Mouse (Mus musculus) stomach, postnatal 0 days (tissue): ENCODE results near the gene Zfp637. TPM values are rescaled to one million over a fixed set of nuclear protein-coding genes. Genes with fewer than 3 reads are reported as not detected.

ENCODE experiments used
- ATAC-seq: fragments of 200-750 bp; cut with Nextera tagmentation; 2 replicates; pipeline ENCODE4 v1.8.0; 2017; ENCODE audit not compliant: low FRiP score, low TSS enrichment
- DNase-seq: peaks from one replicate; pipeline ENCODE4 v3.0.0-alpha.2; 2016; ENCODE audit warnings: low spot score
- H3K27ac ChIP-seq: fragments of 300-500 bp; sonication (generic); replicated peaks from 2 replicates; pipeline ENCODE4 v1.5.1; 2014; ENCODE audit warnings: mild to moderate bottlenecking, control low read depth
- H3K27me3 ChIP-seq: fragments of 300-500 bp; sonication (generic); 2 replicates; pipeline ENCODE4 v1.6.1; 2014; ENCODE audit warnings: low read length; ENCODE audit not compliant: control insufficient read depth, insufficient read depth
- H3K36me3 ChIP-seq: fragments of 300-500 bp; sonication (generic); 2 replicates; pipeline ENCODE4 v1.6.1; 2014; ENCODE audit warnings: low read length, mixed read lengths; ENCODE audit not compliant: control insufficient read depth, insufficient read depth
- H3K4me1 ChIP-seq: fragments of 300-500 bp; sonication (generic); replicated peaks from 2 replicates; pipeline ENCODE4 v1.6.1; 2014; ENCODE audit warnings: antibody characterized with exemption; ENCODE audit not compliant: control insufficient read depth, insufficient read depth
- H3K4me2 ChIP-seq: fragments of 300-500 bp; sonication (generic); replicated peaks from 2 replicates; pipeline ENCODE4 v1.6.1; 2014; ENCODE audit warnings: low read depth, mild to moderate bottlenecking, control low read depth, moderate library complexity
- H3K4me3 ChIP-seq: fragments of 300-500 bp; sonication (generic); 2 replicates; pipeline ENCODE4 v1.5.1; 2014; ENCODE audit warnings: low read depth, low read length, control low read depth
- H3K9ac ChIP-seq: fragments of 300-500 bp; sonication (generic); 2 replicates; pipeline ENCODE4 v1.6.1; 2014; ENCODE audit warnings: mild to moderate bottlenecking, low read length, control low read depth, mixed read lengths
- H3K9me3 ChIP-seq: fragments of 300-500 bp; sonication (generic); 2 replicates; pipeline ENCODE4 v1.6.1; 2016; ENCODE audit warnings: low read length; ENCODE audit not compliant: control insufficient read depth
- CTCF ChIP-seq: IDR thresholded peaks from 2 replicates; pipeline ENCODE4 v1.5.1; 2016; ENCODE audit warnings: antibody characterized with exemption, low read depth, mild to moderate bottlenecking, moderate library complexity
- EP300 ChIP-seq: optimal IDR thresholded peaks from 2 replicates; pipeline ENCODE3; 2016; ENCODE audit warnings: antibody characterized with exemption
- WGBS: fragments of 180-500 bp; shearing (Covaris S2); extraction: QIAGEN DNeasy Blood & Tissue Kit; methylation state at CpG from one replicate; pipeline ENCODE4 v1.1.7; 2014; 5-methylcytosine and 5-hydroxymethylcytosine counted together
- polyA plus RNA-seq: library from polyadenylated mRNA; unstranded; fragments of >200 nt; fragmentation: Nextera tagmentation; extraction: Ambion mirVana; gene quantifications from 2 replicates; pipeline ENCODE4 v1.2.1, GENCODE M21; 2015

Zfp637 gene
- 59.2 and 60.3 TPM in 2 replicates for polyA plus RNA-seq

GRCm38 (mm10) chr6:117840686-117841510 lies at the start of gene Zfp637:
Gene Zfp637 (plus strand): TSS chr6:117841180.
- H3K9me3 ChIP-seq = no peaks in the 10 kb centered on the region
- ATAC-seq = peak; percentile 96
- WGBS = under 1% methylated on average over 66 of the region's 66 CpGs

GRCm38 (mm10) chr6:117795251-117795650 lies 45.7 kb upstream of the Zfp637 start:
- TF ChIP-seq CTCF (no peak), EP300 (no peak)
- no peaks in the 10 kb centered on the region for H3K9me3 ChIP-seq
- H3K4me2 ChIP-seq = no peak overlapping the region
- H3K9ac ChIP-seq = no peak overlapping the region
- 87% methylated on average over 3 of the region's 3 CpGs for WGBS
- no peak for ATAC-seq
- no peaks in the 10 kb centered on the region for H3K36me3 ChIP-seq
- H3K27me3 ChIP-seq = no peaks in the 10 kb centered on the region
- no peak for DNase-seq
- H3K4me1 ChIP-seq = no peaks in the 10 kb centered on the region
- no peak overlapping the region for H3K4me3 ChIP-seq
- no peak overlapping the region for H3K27ac ChIP-seq

More at GRCm38 (mm10) chr6:117840686-117841510, at the start of gene Zfp637:
- TF ChIP-seq CTCF = peak; percentile 82
- no peak for TF ChIP-seq EP300
- Histone ChIP-seq H3K4me2 (peak within 1 kb of the TSS; percentile 81), H3K4me1 (no peaks in the 10 kb centered on the region), H3K9ac (peak within 1 kb of the TSS; percentile 95), H3K27me3 (no peaks in the 10 kb centered on the region), H3K36me3 (peaks cover 14% of the 10 kb centered on the region), H3K4me3 (peak within 1 kb of the TSS; percentile 96), H3K27ac (peak within 1 kb of the TSS; percentile 93)
- DNase-seq = peak; percentile 94

- Histone ChIP-seq H3K4me2 (no peak overlapping the region), H3K9me3 (no peaks in the 10 kb centered on the region), H3K4me3 (no peak overlapping the region), H3K4me1 (no peaks in the 10 kb centered on the region), H3K36me3 (no peaks in the 10 kb centered on the region), H3K27me3 (no peaks in the 10 kb centered on the region), H3K27ac (no peak overlapping the region), H3K9ac (no peak overlapping the region)
- 87% methylated on average over 7 of the region's 7 CpGs for WGBS
- no peak for TF ChIP-seq EP300
- TF ChIP-seq CTCF = no peak
- no peak for DNase-seq
- no peak for ATAC-seq
Measured at GRCm38 (mm10) chr6:117800824-117801223, 40.2 kb upstream of the Zfp637 start.

GRCm38 (mm10) chr6:117801801-117802200 lies 39.2 kb upstream of the Zfp637 start:
- TF ChIP-seq EP300 = no peak
- no peaks in the 10 kb centered on the region for H3K36me3 ChIP-seq
- no peak overlapping the region for H3K9ac ChIP-seq
- no peak for DNase-seq
- H3K4me2 ChIP-seq = no peak overlapping the region
- no peaks in the 10 kb centered on the region for H3K4me1 ChIP-seq
- 80% methylated on average over 6 of the region's 6 CpGs for WGBS
- no peak for ATAC-seq
- H3K27me3 ChIP-seq = no peaks in the 10 kb centered on the region
- no peak overlapping the region for H3K27ac ChIP-seq
- H3K9me3 ChIP-seq = no peaks in the 10 kb centered on the region
- no peak overlapping the region for H3K4me3 ChIP-seq

- H3K36me3 ChIP-seq = no peaks in the 10 kb centered on the region
- no peak overlapping the region for H3K4me2 ChIP-seq
- no peak overlapping the region for H3K4me3 ChIP-seq
- ATAC-seq = no peak
- H3K9ac ChIP-seq = no peak overlapping the region
- H3K9me3 ChIP-seq = no peaks in the 10 kb centered on the region
- TF ChIP-seq CTCF (no peak), EP300 (no peak)
- H3K27me3 ChIP-seq = no peaks in the 10 kb centered on the region
- no peak for DNase-seq
- WGBS = 91% methylated on average over 1 of the region's 1 CpGs
- no peak overlapping the region for H3K27ac ChIP-seq
- no peaks in the 10 kb centered on the region for H3K4me1 ChIP-seq
Measured at GRCm38 (mm10) chr6:117807756-117808155, 33.2 kb upstream of the Zfp637 start.

GRCm38 (mm10) chr6:117809816-117810215 lies 31.2 kb upstream of the Zfp637 start:
- ATAC-seq = no peak
- WGBS = 91% methylated on average over 6 of the region's 6 CpGs
- no peak overlapping the region for H3K4me3 ChIP-seq
- H3K36me3 ChIP-seq = no peaks in the 10 kb centered on the region
- no peaks in the 10 kb centered on the region for H3K9me3 ChIP-seq
- no peaks in the 10 kb centered on the region for H3K27me3 ChIP-seq
- no peak overlapping the region for H3K27ac ChIP-seq
- no peak for DNase-seq
- TF ChIP-seq EP300 = no peak
- no peak overlapping the region for H3K9ac ChIP-seq
- no peaks in the 10 kb centered on the region for H3K4me1 ChIP-seq
- H3K4me2 ChIP-seq = no peak overlapping the region
